Mouse (Mus musculus): ENCODE results near the gene Gm15130. TPM values are rescaled to one million over a fixed set of nuclear protein-coding genes. Genes with fewer than 3 reads are reported as not detected.

Gm15130 gene
- polyA plus RNA-seq (2015; fragmentation: Nextera tagmentation; extraction: Ambion mirVana) = not detected in 2 replicates

- no peak within 1 kb of the TSS for H3K27ac ChIP-seq (ENCODE audit: low read length)
- no peaks in the 10 kb centered on the region for H3K9me3 ChIP-seq (replicated peaks; ENCODE audit: control insufficient read depth, low read length)
- H3K4me1 ChIP-seq (ENCODE audit: control insufficient read depth, insufficient read depth, low read length) = no peaks in the 10 kb centered on the region
- H3K9ac ChIP-seq (ENCODE audit: low read length) = no peak within 1 kb of the TSS
- no peaks in the 10 kb centered on the region for H3K27me3 ChIP-seq (ENCODE audit: control insufficient read depth, insufficient read depth, low read length)
- no peaks in the 10 kb centered on the region for H3K36me3 ChIP-seq (ENCODE audit: control insufficient read depth, insufficient read depth)
- no peak for ATAC-seq (replicated peaks; ENCODE audit: extremely low read depth, insufficient read depth, low FRiP score)
- WGBS = 51% methylated on average over 2 of the region's 2 CpGs
- no peak within 1 kb of the TSS for H3K4me2 ChIP-seq (ENCODE audit: low read depth, low read length)
- no peak within 1 kb of the TSS for H3K4me3 ChIP-seq (ENCODE audit: low read length)
Observed at GRCm38 (mm10) chr2:111152836-111153235, at the start of gene Gm15130. TSS of gene Gm15130 (minus strand) at chr2:111152936.

GRCm38 (mm10) chr2:111182068-111182467, 29.3 kb upstream of the Gm15130 start:
- Histone ChIP-seq H3K27ac (ENCODE audit: low read length) (no peak overlapping the region), H3K4me2 (ENCODE audit: low read depth, low read length) (no peak overlapping the region), H3K36me3 (ENCODE audit: control insufficient read depth, insufficient read depth) (no peaks in the 10 kb centered on the region), H3K4me3 (ENCODE audit: low read length) (no peak overlapping the region), H3K27me3 (ENCODE audit: control insufficient read depth, insufficient read depth, low read length) (no peaks in the 10 kb centered on the region), H3K9ac (ENCODE audit: low read length) (no peak overlapping the region), H3K9me3 (replicated peaks; ENCODE audit: control insufficient read depth, low read length) (peaks cover 3% of the 10 kb centered on the region; the same call in 1 of the 2 replicates), H3K4me1 (ENCODE audit: control insufficient read depth, insufficient read depth, low read length) (no peaks in the 10 kb centered on the region)
- 87% methylated on average over 11 of the region's 11 CpGs for WGBS
- no peak for ATAC-seq (replicated peaks; ENCODE audit: extremely low read depth, insufficient read depth, low FRiP score)

- Histone ChIP-seq H3K27ac (ENCODE audit: low read length) (no peak overlapping the region), H3K4me1 (ENCODE audit: control insufficient read depth, insufficient read depth, low read length) (no peaks in the 10 kb centered on the region), H3K9me3 (replicated peaks; ENCODE audit: control insufficient read depth, low read length) (no peaks in the 10 kb centered on the region), H3K36me3 (ENCODE audit: control insufficient read depth, insufficient read depth) (no peaks in the 10 kb centered on the region), H3K4me3 (ENCODE audit: low read length) (no peak overlapping the region), H3K4me2 (ENCODE audit: low read depth, low read length) (no peak overlapping the region), H3K9ac (ENCODE audit: low read length) (no peak overlapping the region), H3K27me3 (ENCODE audit: control insufficient read depth, insufficient read depth, low read length) (no peaks in the 10 kb centered on the region)
- ATAC-seq (replicated peaks; ENCODE audit: extremely low read depth, insufficient read depth, low FRiP score) = no peak
- 58% methylated on average over 5 of the region's 5 CpGs for WGBS
Observed at GRCm38 (mm10) chr2:111135739-111136138, 17.0 kb downstream of the Gm15130 start.

- no peak for ATAC-seq (replicated peaks; ENCODE audit: extremely low read depth, insufficient read depth, low FRiP score)
- Histone ChIP-seq H3K9ac (ENCODE audit: low read length) (no peak within 1 kb of the TSS), H3K4me2 (ENCODE audit: low read depth, low read length) (no peak within 1 kb of the TSS), H3K36me3 (ENCODE audit: control insufficient read depth, insufficient read depth) (no peaks in the 10 kb centered on the region), H3K4me1 (ENCODE audit: control insufficient read depth, insufficient read depth, low read length) (no peaks in the 10 kb centered on the region), H3K4me3 (ENCODE audit: low read length) (no peak within 1 kb of the TSS), H3K9me3 (replicated peaks; ENCODE audit: control insufficient read depth, low read length) (no peaks in the 10 kb centered on the region), H3K27me3 (ENCODE audit: control insufficient read depth, insufficient read depth, low read length) (no peaks in the 10 kb centered on the region), H3K27ac (ENCODE audit: low read length) (no peak within 1 kb of the TSS)
Observed at GRCm38 (mm10) chr2:111105882-111106281, 46.9 kb downstream of the Gm15130 start, which contains the start of gene Gm13941. TSS of gene Gm13941 (minus strand) at chr2:111105982.

Other genes starting within 250 kb of the Gm15130 start
- gene Ano3, start 202.0 kb downstream of the Gm15130 start, polyA plus RNA-seq (2015; fragmentation: Nextera tagmentation; extraction: Ambion mirVana) = 0.17 and 0.20 TPM in 2 replicates
- not detected in 2 replicates for gene Gm13941, start 47.0 kb downstream of the Gm15130 start, polyA plus RNA-seq (2015; fragmentation: Nextera tagmentation; extraction: Ambion mirVana)
- gene 4930430A15Rik, start 76.7 kb upstream of the Gm15130 start, polyA plus RNA-seq (2015; fragmentation: Nextera tagmentation; extraction: Ambion mirVana) = not detected in 2 replicates
- gene Olfr1275, start 82.3 kb upstream of the Gm15130 start, polyA plus RNA-seq (2015; fragmentation: Nextera tagmentation; extraction: Ambion mirVana) = not detected in 2 replicates
- not detected in 2 replicates for gene Olfr1276, start 101.6 kb upstream of the Gm15130 start, polyA plus RNA-seq (2015; fragmentation: Nextera tagmentation; extraction: Ambion mirVana)
- gene Olfr1277, start 121.2 kb upstream of the Gm15130 start, polyA plus RNA-seq (2015; fragmentation: Nextera tagmentation; extraction: Ambion mirVana) = not detected in 2 replicates
- not detected in 2 replicates for gene Olfr1278, start 137.2 kb upstream of the Gm15130 start, polyA plus RNA-seq (2015; fragmentation: Nextera tagmentation; extraction: Ambion mirVana)
- gene Olfr1279, start 147.7 kb upstream of the Gm15130 start, polyA plus RNA-seq (2015; fragmentation: Nextera tagmentation; extraction: Ambion mirVana) = not detected in 2 replicates
- gene Olfr1280, start 161.1 kb upstream of the Gm15130 start, polyA plus RNA-seq (2015; fragmentation: Nextera tagmentation; extraction: Ambion mirVana) = not detected in 2 replicates
- not detected in 2 replicates for gene Olfr1281, start 173.6 kb upstream of the Gm15130 start, polyA plus RNA-seq (2015; fragmentation: Nextera tagmentation; extraction: Ambion mirVana)
- not detected in 2 replicates for gene Olfr1282, start 183.1 kb upstream of the Gm15130 start, polyA plus RNA-seq (2015; fragmentation: Nextera tagmentation; extraction: Ambion mirVana)
- not detected in 2 replicates for gene Olfr1283, start 213.9 kb upstream of the Gm15130 start, polyA plus RNA-seq (2015; fragmentation: Nextera tagmentation; extraction: Ambion mirVana)
- not detected in 2 replicates for gene Olfr1284, start 222.6 kb upstream of the Gm15130 start, polyA plus RNA-seq (2015; fragmentation: Nextera tagmentation; extraction: Ambion mirVana)

Measured in heart, embryonic 16.5 days (tissue).